Mouse (Mus musculus) urinary bladder, postnatal 14 days (tissue): ENCODE measurements at regions not wholly inside any gene's neighbourhood (a gene's known extent, or its start where the extent isn't known, plus 50 kb on each side); places are given as distances from the start of the nearest gene placed in this dataset.
A peak's percentile ranks its signal among the peaks of the same experiment; 100 is the strongest.

Experiments used
- DNase-seq: peaks from one replicate; pipeline ENCODE4 v3.0.0; 2021; ENCODE audit warnings: low spot score

GRCm38 (mm10) chr5:118316310-118317017 lies 71.4 kb downstream of the 2410131K14Rik start:
- no peak for DNase-seq

DNA sequence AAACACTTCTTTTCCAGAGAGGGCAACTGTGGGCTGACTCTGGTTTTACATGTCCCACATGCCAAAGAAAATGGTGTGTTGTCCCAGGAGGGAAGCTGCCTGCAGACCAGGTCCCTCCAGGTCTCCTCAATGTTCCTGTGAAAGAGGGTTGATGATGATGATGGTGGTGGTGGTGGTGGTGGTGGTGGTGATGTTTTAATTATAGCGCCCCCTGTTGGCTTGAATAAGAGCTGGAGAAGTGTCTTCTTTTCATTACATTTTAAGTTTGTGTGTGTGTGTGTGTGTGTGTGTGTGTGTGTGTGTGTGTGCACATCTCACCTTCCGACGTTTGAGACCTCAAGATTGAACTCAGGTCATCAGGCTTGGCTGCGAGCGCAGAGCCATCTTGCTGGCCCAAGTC lies 73.0 kb downstream of the 2410131K14Rik start:
- DNase-seq: no peak

DNA sequence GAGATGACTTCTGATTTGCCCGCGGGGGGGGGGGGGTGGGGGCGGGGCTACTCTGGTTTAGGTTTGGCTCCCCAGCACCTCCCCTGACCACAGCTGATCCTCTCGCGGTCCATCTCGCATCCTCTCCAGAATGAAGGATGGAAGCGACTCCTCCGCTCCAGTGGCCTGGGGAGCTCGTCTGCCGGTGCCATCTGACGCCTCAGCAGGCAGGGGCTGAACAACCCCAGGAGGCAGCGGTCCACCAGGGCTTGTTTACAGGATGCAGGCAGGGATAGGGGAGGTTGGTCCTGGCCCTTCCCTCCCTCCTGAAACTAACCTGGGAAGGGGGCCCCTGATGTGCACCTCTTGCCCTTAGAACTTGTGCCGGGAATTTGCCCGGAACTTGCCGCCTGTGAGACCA lies 73.9 kb downstream of the 2410131K14Rik start:
- DNase-seq: no peak

- no peak for DNase-seq
Measured at GRCm38 (mm10) chr5:118321719-118322455, 76.9 kb downstream of the 2410131K14Rik start.

- DNase-seq: no peak
Measured at GRCm38 (mm10) chr5:118323151-118323550, 78.1 kb downstream of the 2410131K14Rik start.

DNA sequence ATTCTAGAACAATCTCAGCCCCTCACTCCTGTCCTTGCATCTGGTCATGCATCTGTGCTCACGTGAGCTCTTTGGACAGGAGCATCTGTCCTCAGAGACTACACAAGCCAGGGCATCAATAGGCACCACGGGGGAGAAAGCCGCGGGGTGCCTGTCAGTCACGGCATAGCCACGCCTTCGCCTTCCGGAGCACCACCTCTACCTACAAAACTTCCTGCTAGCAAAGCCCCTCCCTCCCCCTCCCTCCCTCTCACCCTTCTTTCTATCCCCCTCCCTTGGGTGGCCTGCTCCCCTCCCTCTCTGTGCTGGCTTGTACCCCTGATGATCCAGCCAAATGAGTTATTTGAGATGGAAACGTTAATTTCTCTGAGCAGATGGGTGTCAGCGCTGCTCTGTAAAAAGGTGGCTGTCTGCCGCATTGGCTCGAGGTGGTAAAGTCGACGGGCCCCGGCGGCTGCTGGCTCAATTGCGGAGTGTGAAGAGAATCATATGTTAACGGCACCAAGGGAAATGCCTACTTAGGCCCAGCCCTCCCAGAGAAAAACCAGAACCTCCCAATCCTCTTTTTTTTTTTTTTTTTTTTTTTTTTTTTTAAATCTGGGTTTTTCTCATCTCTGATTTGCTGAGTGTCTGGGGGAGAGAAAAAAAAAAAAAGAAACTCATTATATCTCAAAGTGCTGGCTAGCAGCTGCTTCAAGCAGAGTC lies 82.0 kb downstream of the 2410131K14Rik start:
- peak; percentile 53 for DNase-seq

DNA sequence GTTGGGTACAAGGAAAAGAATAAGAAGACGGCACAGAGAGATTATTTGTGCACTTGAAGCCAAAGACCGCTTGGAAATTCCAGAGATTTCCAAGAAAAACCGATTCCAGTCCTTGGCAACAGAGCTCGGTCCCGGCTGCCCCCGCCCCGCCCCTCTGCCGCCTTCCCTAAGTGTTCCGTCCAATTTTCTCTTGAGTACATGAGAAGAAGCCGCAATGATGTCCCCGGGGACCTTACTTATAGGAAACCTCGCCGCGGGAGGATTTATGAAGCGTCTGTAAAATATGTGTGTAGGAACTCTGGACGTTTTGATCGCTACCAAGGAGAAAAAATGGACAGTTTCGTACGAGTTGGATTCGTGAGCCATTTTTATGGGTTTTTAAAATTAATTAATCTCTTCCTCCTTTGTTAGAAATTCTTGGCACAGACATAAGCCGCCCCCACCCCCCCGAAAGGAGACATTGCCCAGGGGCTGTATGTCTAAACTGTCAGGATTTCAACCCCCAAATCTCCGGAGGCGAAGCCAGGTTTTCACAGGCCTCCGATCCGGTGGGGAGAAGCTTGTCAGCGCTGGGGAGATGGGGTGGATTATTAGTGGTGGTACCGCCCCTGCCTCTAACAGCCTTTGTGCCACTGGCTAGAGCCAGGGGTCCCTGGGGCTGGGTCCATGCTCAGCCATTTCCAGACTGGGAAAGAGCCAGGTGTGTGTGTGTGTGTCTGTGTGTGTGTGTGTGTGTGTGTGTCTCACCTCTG lies 83.1 kb downstream of the 2410131K14Rik start:
- peak; percentile 28 for DNase-seq

DNA sequence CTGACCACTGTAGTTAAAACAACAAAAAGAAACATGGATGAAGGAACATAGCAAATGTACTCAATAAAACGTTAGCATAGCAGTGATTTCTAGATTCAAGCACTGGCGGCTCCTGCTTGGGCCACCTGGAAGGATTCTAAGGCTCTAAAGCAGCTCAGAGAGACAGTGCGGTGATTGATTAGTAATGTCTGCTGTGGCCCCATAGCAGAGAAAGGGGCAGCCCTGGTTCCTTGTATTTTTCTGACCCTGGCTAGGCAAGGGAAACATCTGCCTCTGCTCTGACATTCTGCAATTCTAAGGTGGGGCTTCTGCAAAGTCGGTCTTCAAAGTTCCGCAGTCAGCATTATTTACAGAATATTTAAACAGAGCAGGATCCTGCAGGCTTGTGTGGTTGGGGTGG lies 84.1 kb downstream of the 2410131K14Rik start:
- DNase-seq: no peak

DNA sequence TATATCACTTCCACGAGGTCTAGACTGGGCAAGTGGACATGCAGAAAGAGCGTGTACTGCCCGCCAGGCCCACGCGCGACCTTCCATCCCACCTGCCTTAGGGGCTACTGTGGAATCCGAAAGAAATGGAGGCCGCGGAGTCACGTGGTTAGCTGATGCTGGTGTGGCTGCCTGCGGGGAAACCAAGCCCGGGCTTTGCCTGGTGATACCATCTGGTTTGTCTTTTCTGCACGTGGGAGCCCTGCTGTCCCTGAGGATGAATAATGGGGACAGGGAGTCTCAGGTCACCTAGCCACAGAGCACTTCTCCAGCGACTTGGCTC lies 86.2 kb downstream of the 2410131K14Rik start:
- DNase-seq: no peak

DNA sequence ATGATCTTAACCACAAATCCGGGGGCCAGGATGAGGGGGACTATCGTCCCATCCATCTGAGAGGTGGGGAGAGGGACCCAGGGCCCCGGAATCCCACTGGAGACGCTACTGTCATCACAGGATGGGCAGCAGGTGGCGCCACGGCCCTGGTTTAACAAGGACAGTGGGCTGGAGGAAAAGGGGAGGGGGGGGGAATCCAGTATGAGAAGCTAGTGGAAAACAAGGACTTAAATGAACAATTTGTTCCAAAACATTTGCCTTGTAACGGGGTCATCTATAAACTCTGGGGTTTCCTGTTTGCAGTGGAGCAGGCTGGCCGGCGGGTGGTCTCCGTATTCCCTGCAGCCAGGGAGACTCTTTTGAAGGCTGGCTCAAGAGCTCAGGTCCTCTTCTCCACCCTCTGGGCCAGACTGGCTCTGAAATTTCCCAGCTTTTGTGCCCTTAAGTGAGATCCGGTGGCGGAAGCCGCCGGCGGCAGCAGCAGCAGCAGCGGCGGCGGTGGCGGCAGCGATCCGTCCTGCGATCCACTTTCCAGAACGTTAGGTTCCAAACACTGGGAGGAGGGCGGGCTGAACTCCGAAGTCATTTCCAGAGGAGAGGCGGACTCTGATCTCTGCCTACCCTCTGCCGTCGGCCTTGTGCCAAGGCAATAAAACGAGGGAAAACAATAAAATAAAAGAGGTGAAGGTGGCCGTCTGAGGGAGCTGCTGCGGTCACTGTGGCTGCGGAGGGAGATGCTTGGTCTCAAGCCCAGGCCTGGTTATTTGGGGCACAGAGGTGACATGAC lies 86.8 kb downstream of the 2410131K14Rik start:
- peak; percentile 81 for DNase-seq

DNA sequence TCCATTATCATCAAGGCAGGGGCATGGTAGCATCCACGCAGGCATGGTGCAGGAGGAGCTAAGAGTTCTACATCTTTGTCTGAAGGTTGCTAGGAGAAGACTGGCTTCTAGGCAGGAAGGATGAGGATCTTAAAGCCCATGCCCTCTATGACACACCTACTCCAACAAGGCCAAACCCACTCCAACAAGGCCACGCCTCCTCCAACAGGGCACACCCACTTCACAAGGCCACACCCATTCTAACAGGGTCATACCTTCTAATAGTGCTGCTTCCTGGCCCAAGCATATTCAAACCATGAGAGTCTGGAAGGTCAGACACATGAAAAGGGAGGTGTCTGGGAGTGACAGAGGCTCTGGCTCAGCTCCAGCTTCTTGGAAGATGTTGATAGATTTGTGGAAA lies 89.0 kb downstream of the 2410131K14Rik start:
- no peak for DNase-seq

DNA sequence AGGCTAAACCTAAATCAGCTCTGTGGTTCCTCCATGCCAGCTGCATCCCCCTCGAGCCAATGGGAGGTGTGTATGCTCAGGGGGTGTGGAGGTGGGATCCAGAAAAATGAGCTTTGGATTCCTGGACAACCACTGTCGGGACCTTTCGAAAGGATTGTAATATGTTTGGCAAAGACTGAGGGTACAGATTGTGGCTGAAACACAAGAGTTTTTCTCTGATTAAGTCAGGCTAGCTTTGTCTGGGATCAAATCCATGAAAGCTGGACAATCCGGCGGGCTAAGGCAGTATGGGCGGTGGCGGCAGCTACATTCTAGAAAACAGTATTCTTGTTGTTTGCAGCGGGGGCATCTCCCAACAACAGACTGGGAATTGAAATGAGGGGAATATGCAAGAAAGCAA lies 93.2 kb downstream of the 2410131K14Rik start:
- no peak for DNase-seq

- DNase-seq: peak; percentile 60
Measured at GRCm38 (mm10) chr5:118339676-118340661, 94.9 kb downstream of the 2410131K14Rik start.

GRCm38 (mm10) chr5:118343444-118344320 lies 98.7 kb downstream of the 2410131K14Rik start:
- no peak for DNase-seq

GRCm38 (mm10) chr5:118345226-118345625 lies 100.2 kb downstream of the 2410131K14Rik start:
- no peak for DNase-seq

- DNase-seq: no peak
Measured at GRCm38 (mm10) chr5:118349057-118349456, 104.0 kb downstream of the 2410131K14Rik start.

- no peak for DNase-seq
Measured at GRCm38 (mm10) chr5:118351301-118351700, 106.3 kb downstream of the 2410131K14Rik start.

DNA sequence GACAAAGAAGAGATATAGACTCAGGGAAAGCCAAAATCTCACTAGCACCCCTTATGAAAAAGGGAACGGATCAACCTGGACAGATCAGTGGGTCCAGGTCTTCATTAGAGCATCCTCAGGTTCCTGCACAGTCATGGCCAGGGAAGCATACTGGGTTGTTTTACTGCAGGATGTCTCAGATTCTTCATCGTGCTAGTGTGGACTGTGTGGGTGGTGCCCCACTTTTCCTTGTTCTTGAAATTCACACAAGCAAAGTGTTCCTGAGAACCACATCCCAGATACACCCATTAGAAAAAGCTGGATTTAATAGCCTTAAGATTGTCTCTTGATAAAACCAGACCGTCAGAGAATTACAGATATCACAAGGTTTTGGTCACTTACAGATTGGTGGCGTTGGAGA lies 107.1 kb downstream of the 2410131K14Rik start:
- no peak for DNase-seq

DNA sequence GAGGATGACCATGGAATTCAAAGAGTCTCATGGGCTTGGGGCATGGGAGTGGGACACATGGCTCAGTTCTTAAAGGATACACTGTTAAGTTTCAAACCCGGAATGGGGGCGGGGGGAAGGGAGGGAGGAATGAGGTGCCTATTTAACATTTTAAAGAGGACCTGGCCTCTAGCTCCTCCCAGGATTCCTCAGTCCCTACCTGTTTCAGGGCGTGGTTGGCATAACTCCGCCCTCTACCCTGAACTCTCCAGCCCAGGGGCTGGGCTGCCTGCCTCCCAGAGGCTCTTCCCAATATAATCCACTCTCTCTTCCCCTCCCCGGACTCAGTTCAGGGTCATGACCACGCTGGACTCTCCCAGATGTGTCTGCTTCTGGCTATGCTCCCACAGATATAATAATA lies 108.0 kb downstream of the 2410131K14Rik start:
- no peak for DNase-seq
